Mouse (Mus musculus): Measurements from ENCODE around the gene Ptprq.

The Ptprq gene

GRCm38 (mm10) chr10:107719806-107720205 lies at the start of gene Ptprq:
TSS of gene Ptprq (minus strand) at chr10:107720051.
- DNase-seq, result no peak

GRCm38 (mm10) chr10:107759624-107760023 lies 39.8 kb upstream of the Ptprq start:
- DNase-seq, result no peak

- no peak for DNase-seq
Measured at GRCm38 (mm10) chr10:107753471-107753870, 33.6 kb upstream of the Ptprq start.

GRCm38 (mm10) chr10:107752351-107753143 lies 32.7 kb upstream of the Ptprq start:
- DNase-seq, result peak; percentile 5 to 12

- DNase-seq, result no peak
Measured at GRCm38 (mm10) chr10:107751944-107752343, 32.1 kb upstream of the Ptprq start.

- DNase-seq, result peak; percentile 50 to 73
Measured at GRCm38 (mm10) chr10:107747566-107747965, 27.7 kb upstream of the Ptprq start.

GRCm38 (mm10) chr10:107746717-107747116 lies 26.9 kb upstream of the Ptprq start:
- peak in 1 of 2 experiments; percentile 1 for DNase-seq

GRCm38 (mm10) chr10:107739815-107740214 lies 20.0 kb upstream of the Ptprq start:
- no peak for DNase-seq

- DNase-seq, result no peak
Measured at GRCm38 (mm10) chr10:107737743-107738142, 17.9 kb upstream of the Ptprq start.

- no peak for DNase-seq
Measured at GRCm38 (mm10) chr10:107735448-107735847, 15.6 kb upstream of the Ptprq start.

GRCm38 (mm10) chr10:107734327-107734726 lies 14.5 kb upstream of the Ptprq start:
- DNase-seq, result no peak

GRCm38 (mm10) chr10:107725631-107726030 lies 5.8 kb upstream of the Ptprq start:
- DNase-seq, result no peak

GRCm38 (mm10) chr10:107704443-107704842 lies 15.4 kb downstream of the Ptprq start:
- peak; percentile 4 to 59 for DNase-seq

GRCm38 (mm10) chr10:107700944-107701343 lies 18.9 kb downstream of the Ptprq start:
- no peak for DNase-seq

- DNase-seq, result no peak
Measured at GRCm38 (mm10) chr10:107698716-107699115, 21.1 kb downstream of the Ptprq start.

GRCm38 (mm10) chr10:107697177-107697576 lies 22.7 kb downstream of the Ptprq start:
- DNase-seq, result no peak

GRCm38 (mm10) chr10:107687382-107687781 lies 32.5 kb downstream of the Ptprq start:
- no peak for DNase-seq

- no peak for DNase-seq
Measured at GRCm38 (mm10) chr10:107675994-107676393, 43.9 kb downstream of the Ptprq start.

GRCm38 (mm10) chr10:107668374-107669094 lies 51.3 kb downstream of the Ptprq start:
- DNase-seq, result no peak

- peak; percentile 41 to 51 for DNase-seq
Measured at GRCm38 (mm10) chr10:107662372-107663065, 57.3 kb downstream of the Ptprq start.

- DNase-seq, result no peak
Measured at GRCm38 (mm10) chr10:107661970-107662369, 57.9 kb downstream of the Ptprq start.

- DNase-seq, result no peak
Measured at GRCm38 (mm10) chr10:107659141-107659540, 60.7 kb downstream of the Ptprq start.

- DNase-seq, result no peak
Measured at GRCm38 (mm10) chr10:107649687-107650086, 70.2 kb downstream of the Ptprq start.

Data from cerebellum, postnatal 10 days (tissue).